Mouse (Mus musculus) intestine, embryonic 15.5 days (tissue): Measurements from ENCODE around the gene Gpx3. TPM values are rescaled to one million over a fixed set of nuclear protein-coding genes. Genes with fewer than 3 reads are reported as not detected.

Experiments used
- ATAC-seq: fragments of 200-750 bp; cut with Nextera tagmentation; 2 replicates; pipeline ENCODE4 v1.8.0; 2017; ENCODE audit warnings: moderate TSS enrichment, moderate library complexity
- H3K27ac ChIP-seq: fragments of 300-500 bp; sonication (generic); 2 replicates; pipeline ENCODE4 v1.5.1; 2015; ENCODE audit warnings: mild to moderate bottlenecking, inconsistent platforms
- H3K27me3 ChIP-seq: fragments of 300-500 bp; sonication (generic); replicated peaks from 2 replicates; pipeline ENCODE4 v1.6.1; 2015; ENCODE audit warnings: inconsistent platforms
- H3K36me3 ChIP-seq: fragments of 300-500 bp; sonication (generic); 2 replicates; pipeline ENCODE4 v1.6.1; 2015; ENCODE audit warnings: inconsistent platforms
- H3K4me1 ChIP-seq: fragments of 300-500 bp; sonication (generic); replicated peaks from 2 replicates; pipeline ENCODE4 v1.6.1; 2015; ENCODE audit warnings: inconsistent platforms
- H3K4me2 ChIP-seq: fragments of 300-500 bp; sonication (generic); replicated peaks from 2 replicates; pipeline ENCODE4 v1.6.1; 2015; ENCODE audit warnings: mild to moderate bottlenecking, inconsistent platforms
- H3K4me3 ChIP-seq: fragments of 300-500 bp; sonication (generic); replicated peaks from 2 replicates; pipeline ENCODE4 v1.5.1; 2015; ENCODE audit warnings: inconsistent platforms
- H3K9ac ChIP-seq: fragments of 300-500 bp; sonication (generic); 2 replicates; pipeline ENCODE4 v1.6.1; 2015; ENCODE audit warnings: inconsistent platforms
- H3K9me3 ChIP-seq: fragments of 300-500 bp; sonication (generic); 2 replicates; pipeline ENCODE4 v1.6.1; 2016; ENCODE audit warnings: inconsistent platforms
- WGBS: fragments of 180-500 bp; shearing (Covaris S2); methylation state at CpG from one replicate; pipeline ENCODE4 v1.1.7; 2015; 5-methylcytosine and 5-hydroxymethylcytosine counted together
- polyA plus RNA-seq: library from polyadenylated mRNA; unstranded; fragments of >200 nt; fragmentation: Nextera tagmentation; extraction: Ambion mirVana; gene quantifications from 2 replicates; pipeline ENCODE4 v1.2.1, GENCODE M21; 2015

Gpx3 gene
- polyA plus RNA-seq, 1 experiment from 2014 or later = 308 TPM

GRCm38 (mm10) chr11:54867903-54868434, 34.3 kb upstream of the Gpx3 start:
- H3K36me3 ChIP-seq = peaks cover 11% of the 10 kb centered on the region
- H3K4me3 ChIP-seq = peak overlapping the region; percentile 69
- H3K4me1 ChIP-seq = peaks cover 8% of the 10 kb centered on the region
- H3K9me3 ChIP-seq = no peaks in the 10 kb centered on the region
- no peak overlapping the region for H3K9ac ChIP-seq
- no peak for ATAC-seq
- H3K27ac ChIP-seq = no peak overlapping the region
- 75% methylated on average over 3 of the region's 3 CpGs for WGBS
- H3K27me3 ChIP-seq = no peaks in the 10 kb centered on the region
- H3K4me2 ChIP-seq = peak overlapping the region; percentile 62

GRCm38 (mm10) chr11:54868445-54868844, 33.8 kb upstream of the Gpx3 start:
- Histone ChIP-seq H3K4me1 (peaks cover 8% of the 10 kb centered on the region), H3K4me2 (no peak overlapping the region; the same call in 1 of the 2 replicates), H3K4me3 (no peak overlapping the region), H3K36me3 (peaks cover 13% of the 10 kb centered on the region), H3K27ac (no peak overlapping the region), H3K27me3 (no peaks in the 10 kb centered on the region), H3K9me3 (no peaks in the 10 kb centered on the region), H3K9ac (no peak overlapping the region)
- ATAC-seq = no peak
- WGBS = 46% methylated on average over 2 of the region's 2 CpGs

- ATAC-seq = no peak
- H3K4me3 ChIP-seq = no peak overlapping the region
- no peaks in the 10 kb centered on the region for H3K9me3 ChIP-seq
- H3K36me3 ChIP-seq = peaks cover 19% of the 10 kb centered on the region
- H3K9ac ChIP-seq = no peak overlapping the region
- WGBS = 81% methylated on average over 3 of the region's 3 CpGs
- H3K27ac ChIP-seq = no peak overlapping the region
- no peaks in the 10 kb centered on the region for H3K27me3 ChIP-seq
- no peak overlapping the region for H3K4me2 ChIP-seq
- H3K4me1 ChIP-seq = peaks cover 8% of the 10 kb centered on the region
Measured at GRCm38 (mm10) chr11:54869318-54869717, 32.9 kb upstream of the Gpx3 start.

GRCm38 (mm10) chr11:54871831-54872537, 30.3 kb upstream of the Gpx3 start:
- Histone ChIP-seq H3K27ac (no peak overlapping the region), H3K27me3 (no peaks in the 10 kb centered on the region), H3K4me1 (peaks cover 5% of the 10 kb centered on the region), H3K36me3 (peaks cover 19% of the 10 kb centered on the region), H3K9me3 (no peaks in the 10 kb centered on the region), H3K4me2 (no peak overlapping the region), H3K4me3 (no peak overlapping the region), H3K9ac (no peak overlapping the region)
- ATAC-seq = no peak
- 69% methylated on average over 7 of the region's 7 CpGs for whole genome bisulfite sequencing

GRCm38 (mm10) chr11:54876031-54876430, 26.2 kb upstream of the Gpx3 start:
- no peaks in the 10 kb centered on the region for H3K9me3 ChIP-seq
- H3K4me1 ChIP-seq = 0 out of 2 replicates have a peak, but pooled peaks cover 5% of the 10 kb centered on the region
- H3K4me3 ChIP-seq = no peak overlapping the region
- peaks cover 18% of the 10 kb centered on the region for H3K36me3 ChIP-seq
- 89% methylated on average over 5 of the region's 5 CpGs for WGBS
- H3K4me2 ChIP-seq = no peak overlapping the region
- H3K27me3 ChIP-seq = no peaks in the 10 kb centered on the region
- no peak for ATAC-seq
- no peak overlapping the region for H3K9ac ChIP-seq
- H3K27ac ChIP-seq = no peak overlapping the region

GRCm38 (mm10) chr11:54878893-54879292, 23.4 kb upstream of the Gpx3 start:
- WGBS = 79% methylated on average over 6 of the region's 6 CpGs

GRCm38 (mm10) chr11:54879434-54879833, 22.8 kb upstream of the Gpx3 start:
- Histone ChIP-seq H3K27me3 (no peaks in the 10 kb centered on the region), H3K4me3 (no peak overlapping the region), H3K4me1 (0 out of 2 replicates have a peak, but pooled peaks cover 14% of the 10 kb centered on the region), H3K9me3 (no peaks in the 10 kb centered on the region), H3K27ac (no peak overlapping the region), H3K4me2 (no peak overlapping the region), H3K36me3 (no peaks in the 10 kb centered on the region), H3K9ac (no peak overlapping the region)
- ATAC-seq = peak; percentile 46
- 21% methylated on average over 4 of the region's 4 CpGs for WGBS

More at GRCm38 (mm10) chr11:54878893-54879292, 23.4 kb upstream of the Gpx3 start:
- Histone ChIP-seq H3K4me3 (no peak overlapping the region), H3K9me3 (no peaks in the 10 kb centered on the region), H3K9ac (no peak overlapping the region), H3K27me3 (no peaks in the 10 kb centered on the region), H3K4me2 (no peak overlapping the region), H3K36me3 (peaks cover 3% of the 10 kb centered on the region), H3K4me1 (0 out of 2 replicates have a peak, but pooled peaks cover 14% of the 10 kb centered on the region), H3K27ac (no peak overlapping the region)
- no peak for ATAC-seq

- Histone ChIP-seq H3K27me3 (no peaks in the 10 kb centered on the region), H3K9me3 (no peaks in the 10 kb centered on the region), H3K4me1 (peaks cover 19% of the 10 kb centered on the region; the same call in 1 of the 2 replicates), H3K36me3 (no peaks in the 10 kb centered on the region), H3K4me2 (no peak overlapping the region), H3K4me3 (no peak overlapping the region), H3K27ac (no peak overlapping the region), H3K9ac (no peak overlapping the region)
- no peak for ATAC-seq
- 55% methylated on average over 10 of the region's 10 CpGs for WGBS
Measured at GRCm38 (mm10) chr11:54879922-54880321, 22.3 kb upstream of the Gpx3 start.

GRCm38 (mm10) chr11:54881051-54881474, 21.2 kb upstream of the Gpx3 start:
- 0 out of 2 replicates have a peak overlapping the region, but pooled peaks have one; percentile 29 for H3K27ac ChIP-seq
- no peaks in the 10 kb centered on the region for H3K27me3 ChIP-seq
- peaks cover 21% of the 10 kb centered on the region; the same call in 1 of the 2 replicates for H3K4me1 ChIP-seq
- H3K9me3 ChIP-seq = no peaks in the 10 kb centered on the region
- H3K4me3 ChIP-seq = no peak overlapping the region
- no peak overlapping the region for H3K4me2 ChIP-seq
- ATAC-seq = peak; percentile 62
- H3K36me3 ChIP-seq = no peaks in the 10 kb centered on the region
- no peak overlapping the region for H3K9ac ChIP-seq
- WGBS = 15% methylated on average over 2 of the region's 2 CpGs

GRCm38 (mm10) chr11:54882671-54883070, 19.6 kb upstream of the Gpx3 start:
- no peak for ATAC-seq
- H3K9me3 ChIP-seq = no peaks in the 10 kb centered on the region
- H3K36me3 ChIP-seq = no peaks in the 10 kb centered on the region
- no peak overlapping the region for H3K9ac ChIP-seq
- peaks cover 21% of the 10 kb centered on the region; the same call in 1 of the 2 replicates for H3K4me1 ChIP-seq
- 40% methylated on average over 8 of the region's 8 CpGs for WGBS
- no peaks in the 10 kb centered on the region for H3K27me3 ChIP-seq
- no peak overlapping the region for H3K4me3 ChIP-seq
- H3K27ac ChIP-seq = no peak overlapping the region; the same call in 1 of the 2 replicates
- no peak overlapping the region for H3K4me2 ChIP-seq

GRCm38 (mm10) chr11:54884197-54884828, 17.9 kb upstream of the Gpx3 start:
- Histone ChIP-seq H3K4me1 (peaks cover 21% of the 10 kb centered on the region; the same call in 1 of the 2 replicates), H3K4me3 (no peak overlapping the region), H3K27ac (peak overlapping the region; percentile 57; the same call in 1 of the 2 replicates), H3K4me2 (no peak overlapping the region), H3K9me3 (no peaks in the 10 kb centered on the region), H3K36me3 (no peaks in the 10 kb centered on the region), H3K9ac (no peak overlapping the region), H3K27me3 (no peaks in the 10 kb centered on the region)
- WGBS = 84% methylated on average over 5 of the region's 5 CpGs
- no peak for ATAC-seq

GRCm38 (mm10) chr11:54884937-54885336, 17.3 kb upstream of the Gpx3 start:
- 17% methylated on average over 5 of the region's 5 CpGs for WGBS
- Histone ChIP-seq H3K9ac (no peak overlapping the region), H3K27ac (peak overlapping the region; percentile 57), H3K36me3 (no peaks in the 10 kb centered on the region), H3K4me2 (no peak overlapping the region), H3K4me1 (peaks cover 18% of the 10 kb centered on the region; the same call in 1 of the 2 replicates), H3K4me3 (no peak overlapping the region), H3K9me3 (no peaks in the 10 kb centered on the region), H3K27me3 (no peaks in the 10 kb centered on the region)
- ATAC-seq = peak; percentile 72; the same call in 1 of the 2 replicates
